Mouse (Mus musculus) spleen, adult 2 months (tissue): ENCODE measurements around the gene Pde4d.

Experiments
- CTCF ChIP-seq: fragments of 200-500 bp; IDR thresholded peaks from 2 replicates; pipeline ENCODE4 v1.5.1; 2011; ENCODE audit warnings: mild to moderate bottlenecking, inconsistent platforms; ENCODE audit not compliant: insufficient read depth, insufficient read length, insufficient replicate concordance; ENCODE audit errors: extremely low read depth
- POLR2A ChIP-seq: fragments of 200-500 bp; IDR thresholded peaks from 2 replicates; pipeline ENCODE4 v1.6.1; 2011; ENCODE audit warnings: low read depth, low read length, inconsistent platforms

DNA sequence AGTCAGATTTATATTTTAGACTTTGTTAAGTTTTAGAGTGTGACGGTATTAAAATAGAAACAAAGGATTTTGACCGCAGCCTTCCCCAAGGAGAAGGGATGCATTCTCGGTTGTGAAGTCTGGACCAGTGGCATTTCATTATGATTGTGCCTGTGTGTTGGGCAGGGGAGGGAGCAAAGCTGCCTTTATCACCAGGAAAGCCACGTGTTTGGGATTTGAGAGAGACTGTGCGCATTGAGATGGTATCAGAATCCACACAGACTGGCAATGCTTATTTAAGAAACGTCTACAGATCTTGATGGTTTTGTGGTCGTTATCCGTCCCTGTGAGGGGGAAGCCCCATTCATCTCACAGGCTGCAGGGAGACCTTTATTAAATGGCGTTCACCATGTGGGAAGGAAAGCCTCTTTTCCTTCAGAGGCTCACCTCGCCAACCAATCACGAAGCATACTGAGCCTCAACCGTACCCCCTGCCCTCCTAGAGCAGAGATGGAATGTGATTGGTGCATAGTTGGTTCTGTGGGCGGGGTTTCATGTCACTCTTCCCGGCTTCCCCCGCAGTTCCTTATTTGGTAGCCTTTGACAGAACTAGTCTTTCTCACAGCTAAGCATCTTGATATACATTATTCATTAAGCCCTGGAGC is 1476.7 kb downstream of the Pde4d start:
- TF ChIP-seq CTCF = no peak
- no peak for TF ChIP-seq POLR2A
